Mouse (Mus musculus) adrenal gland, postnatal 25 days (tissue): Measurements from ENCODE around the gene Arpc5l. TPM values are rescaled to one million over a fixed set of nuclear protein-coding genes. Genes with fewer than 3 reads are reported as not detected.

Source experiments
- total RNA-seq: library from RNA; stranded (reverse); gene quantifications from 2 replicates; pipeline ENCODE4 v1.2.3, GENCODE M21; 2021

Arpc5l gene
- total RNA-seq, 1 experiment from 2014 or later, result 71.2 TPM

Other genes starting within 250 kb of the Arpc5l start
- gene Nr6a1, start 77.7 kb upstream of the Arpc5l start, total RNA-seq, result 9.5 and 10.2 TPM in 2 replicates
- gene Olfml2a, start 73.4 kb upstream of the Arpc5l start, total RNA-seq, result 9.3 and 10.6 TPM in 2 replicates
- gene Wdr38, start 7.9 kb upstream of the Arpc5l start, total RNA-seq, result 0.43 and 0.85 TPM in 2 replicates
- gene Rpl35, start 276 bp downstream of the Arpc5l start, total RNA-seq, result 390 and 397 TPM in 2 replicates
- 32.8 and 38.5 TPM in 2 replicates for gene Golga1, start 60.2 kb downstream of the Arpc5l start, total RNA-seq
- gene Scai, start 185.4 kb downstream of the Arpc5l start, total RNA-seq, result 9.7 and 12.9 TPM in 2 replicates
- 80.2 and 89.7 TPM in 2 replicates for gene Ppp6c, start 221.1 kb downstream of the Arpc5l start, total RNA-seq